Mouse (Mus musculus) G1E-ER4 (cell line): Measurements from ENCODE around the gene Celf2. TPM values are rescaled to one million over a fixed set of nuclear protein-coding genes. Genes with fewer than 3 reads are reported as not detected.

Experiments used
- GATA1 ChIP-seq: IDR thresholded peaks from one replicate; pipeline ENCODE4 v1.8.0; 2012; ENCODE audit warnings: low read length, inconsistent platforms
- polyA plus RNA-seq: library from polyadenylated mRNA; stranded (reverse); fragments of >175 nt; gene quantifications from 2 replicates; pipeline ENCODE4 v1.2.3, GENCODE M21; 2012

Celf2 gene
- polyA plus RNA-seq, 1 experiment, result 0.32 TPM

- TF ChIP-seq GATA1, result no peak
These were observed 965.7 kb downstream of the Celf2 start for GRCm38 (mm10) chr2:6543650-6544049.

- no peak for TF ChIP-seq GATA1
These were observed 966.7 kb downstream of the Celf2 start for GRCm38 (mm10) chr2:6542556-6543180.

- no peak for TF ChIP-seq GATA1
These were observed 968.5 kb downstream of the Celf2 start for GRCm38 (mm10) chr2:6540825-6541224.

- no peak for TF ChIP-seq GATA1
These were observed 969.3 kb downstream of the Celf2 start for GRCm38 (mm10) chr2:6540092-6540491.

- TF ChIP-seq GATA1, result no peak
These were observed 970.9 kb downstream of the Celf2 start for GRCm38 (mm10) chr2:6538500-6538899.

GRCm38 (mm10) chr2:6538031-6538430 lies 971.3 kb downstream of the Celf2 start:
- no peak for TF ChIP-seq GATA1

- no peak for TF ChIP-seq GATA1
These were observed 972.0 kb downstream of the Celf2 start for GRCm38 (mm10) chr2:6537326-6537725.

- TF ChIP-seq GATA1, result no peak
These were observed 973.0 kb downstream of the Celf2 start for GRCm38 (mm10) chr2:6536372-6536771.

GRCm38 (mm10) chr2:6532341-6532740 lies 977.0 kb downstream of the Celf2 start:
- no peak for TF ChIP-seq GATA1

GRCm38 (mm10) chr2:6528076-6528475 lies 981.3 kb downstream of the Celf2 start:
- no peak for TF ChIP-seq GATA1

GRCm38 (mm10) chr2:6526825-6527224 lies 982.5 kb downstream of the Celf2 start:
- TF ChIP-seq GATA1, result no peak

- no peak for TF ChIP-seq GATA1
These were observed 983.1 kb downstream of the Celf2 start for GRCm38 (mm10) chr2:6526311-6526710.

- TF ChIP-seq GATA1, result no peak
These were observed 985.5 kb downstream of the Celf2 start for GRCm38 (mm10) chr2:6523924-6524300.

GRCm38 (mm10) chr2:6523261-6523923 lies 986.0 kb downstream of the Celf2 start:
- no peak for TF ChIP-seq GATA1

- TF ChIP-seq GATA1, result no peak
These were observed 987.0 kb downstream of the Celf2 start for GRCm38 (mm10) chr2:6522411-6522810.

GRCm38 (mm10) chr2:6513176-6513575 lies 996.2 kb downstream of the Celf2 start:
- no peak for TF ChIP-seq GATA1

GRCm38 (mm10) chr2:6507071-6507470 lies 1002.3 kb downstream of the Celf2 start:
- no peak for TF ChIP-seq GATA1
